Mouse (Mus musculus): ENCODE measurements around the gene Cldn9. TPM values are rescaled to one million over a fixed set of nuclear protein-coding genes. Genes with fewer than 3 reads are reported as not detected.
A peak's percentile ranks its signal among the peaks of the same experiment; 100 is the strongest.

Gene Cldn9
- polyA plus RNA-seq, 1 experiment from 2014 or later: 41.2 TPM

GRCm38 (mm10) chr17:23683226-23683625 is 600 bp downstream of the Cldn9 start:
- H3K4me3 ChIP-seq (replicated peaks; ENCODE audit: low read depth, low read length): peak overlapping the region; percentile 33
- H3K27ac ChIP-seq: peak overlapping the region; percentile 84
- H3K9me3 ChIP-seq (replicated peaks; ENCODE audit: low read length): no peaks in the 10 kb centered on the region
- peak overlapping the region; percentile 54 for H3K4me2 ChIP-seq (ENCODE audit: low read length)
- H3K4me1 ChIP-seq (replicated peaks; ENCODE audit: insufficient read depth, low read length): peaks cover 10% of the 10 kb centered on the region; the same call in 1 of the 2 replicates
- no peaks in the 10 kb centered on the region for H3K36me3 ChIP-seq (ENCODE audit: insufficient read depth, low read length)
- TF ChIP-seq CTCF (IDR thresholded peaks at IDR 0.05; ENCODE audit: low read depth): no peak
- 7% methylated on average over 15 of the region's 15 CpGs for WGBS
- H3K27me3 ChIP-seq (ENCODE audit: insufficient read depth, low read length): peaks cover 10% of the 10 kb centered on the region; the same call in 1 of the 2 replicates
- ATAC-seq (replicated peaks; ENCODE audit: low FRiP score, low read depth) (0 out of 2 replicates have a peak, but pooled peaks have one; percentile 4), DNase-seq (ENCODE audit: low spot score) (no peak)
- peak overlapping the region; percentile 35 for H3K9ac ChIP-seq (ENCODE audit: low read depth, low read length)

- no peak for TF ChIP-seq CTCF (IDR thresholded peaks at IDR 0.05; ENCODE audit: low read depth)
- Histone ChIP-seq H3K36me3 (ENCODE audit: insufficient read depth, low read length) (no peaks in the 10 kb centered on the region), H3K27ac (peak overlapping the region; percentile 84), H3K9ac (ENCODE audit: low read depth, low read length) (0 out of 2 replicates have a peak overlapping the region, but pooled peaks have one; percentile 35), H3K4me3 (replicated peaks; ENCODE audit: low read depth, low read length) (peak overlapping the region; percentile 33; the same call in 1 of the 2 replicates), H3K9me3 (replicated peaks; ENCODE audit: low read length) (no peaks in the 10 kb centered on the region), H3K4me1 (replicated peaks; ENCODE audit: insufficient read depth, low read length) (peaks cover 10% of the 10 kb centered on the region; the same call in 1 of the 2 replicates), H3K27me3 (ENCODE audit: insufficient read depth, low read length) (peaks cover 10% of the 10 kb centered on the region; the same call in 1 of the 2 replicates), H3K4me2 (ENCODE audit: low read length) (peak overlapping the region; percentile 54)
- DNase-seq (ENCODE audit: low spot score) (no peak), ATAC-seq (replicated peaks; ENCODE audit: low FRiP score, low read depth) (no peak)
- WGBS: 39% methylated on average over 3 of the region's 3 CpGs
Observed at GRCm38 (mm10) chr17:23682530-23682929, 1.3 kb downstream of the Cldn9 start.

- Histone ChIP-seq H3K27ac (peak overlapping the region; percentile 84), H3K27me3 (ENCODE audit: insufficient read depth, low read length) (peaks cover 10% of the 10 kb centered on the region; the same call in 1 of the 2 replicates)
- WGBS: 25% methylated on average over 4 of the region's 4 CpGs
Observed at GRCm38 (mm10) chr17:23682092-23682491, 1.7 kb downstream of the Cldn9 start.

GRCm38 (mm10) chr17:23681086-23681485 is 2.7 kb downstream of the Cldn9 start:
- no peaks in the 10 kb centered on the region for H3K9me3 ChIP-seq (replicated peaks; ENCODE audit: low read length)
- H3K27me3 ChIP-seq (ENCODE audit: insufficient read depth, low read length): peaks cover 10% of the 10 kb centered on the region; the same call in 1 of the 2 replicates
- peaks cover 16% of the 10 kb centered on the region; the same call in 1 of the 2 replicates for H3K4me1 ChIP-seq (replicated peaks; ENCODE audit: insufficient read depth, low read length)
- no peak overlapping the region for H3K4me3 ChIP-seq (replicated peaks; ENCODE audit: low read depth, low read length)
- H3K9ac ChIP-seq (ENCODE audit: low read depth, low read length): 0 out of 2 replicates have a peak overlapping the region, but pooled peaks have one; percentile 18
- TF ChIP-seq CTCF (IDR thresholded peaks at IDR 0.05; ENCODE audit: low read depth): no peak
- H3K27ac ChIP-seq: peak overlapping the region; percentile 84
- 49% methylated on average over 10 of the region's 10 CpGs for WGBS
- H3K4me2 ChIP-seq (ENCODE audit: low read length): peak overlapping the region; percentile 54
- no peak for DNase-seq (ENCODE audit: low spot score)
- H3K36me3 ChIP-seq (ENCODE audit: insufficient read depth, low read length): no peaks in the 10 kb centered on the region
- 0 out of 2 replicates have a peak, but pooled peaks have one; percentile 12 for ATAC-seq (replicated peaks; ENCODE audit: low FRiP score, low read depth)

More at GRCm38 (mm10) chr17:23682092-23682491, 1.7 kb downstream of the Cldn9 start:
- Histone ChIP-seq H3K9ac (ENCODE audit: low read depth, low read length) (no peak overlapping the region), H3K4me2 (ENCODE audit: low read length) (peak overlapping the region; percentile 54), H3K9me3 (replicated peaks; ENCODE audit: low read length) (no peaks in the 10 kb centered on the region), H3K4me3 (replicated peaks; ENCODE audit: low read depth, low read length) (no peak overlapping the region), H3K4me1 (replicated peaks; ENCODE audit: insufficient read depth, low read length) (peaks cover 10% of the 10 kb centered on the region; the same call in 1 of the 2 replicates), H3K36me3 (ENCODE audit: insufficient read depth, low read length) (no peaks in the 10 kb centered on the region)
- TF ChIP-seq CTCF (IDR thresholded peaks at IDR 0.05; ENCODE audit: low read depth): no peak
- DNase-seq (ENCODE audit: low spot score) (no peak), ATAC-seq (replicated peaks; ENCODE audit: low FRiP score, low read depth) (peak; percentile 60)

GRCm38 (mm10) chr17:23680336-23680735 is 3.5 kb downstream of the Cldn9 start:
- Histone ChIP-seq H3K36me3 (ENCODE audit: insufficient read depth, low read length) (no peaks in the 10 kb centered on the region), H3K4me2 (ENCODE audit: low read length) (peak overlapping the region; percentile 60), H3K4me1 (replicated peaks; ENCODE audit: insufficient read depth, low read length) (peaks cover 23% of the 10 kb centered on the region), H3K9ac (ENCODE audit: low read depth, low read length) (no peak overlapping the region), H3K4me3 (replicated peaks; ENCODE audit: low read depth, low read length) (peak overlapping the region; percentile 38; the same call in 1 of the 2 replicates), H3K27ac (peak overlapping the region; percentile 60), H3K9me3 (replicated peaks; ENCODE audit: low read length) (no peaks in the 10 kb centered on the region), H3K27me3 (ENCODE audit: insufficient read depth, low read length) (peaks cover 10% of the 10 kb centered on the region; the same call in 1 of the 2 replicates)
- 67% methylated on average over 9 of the region's 9 CpGs for WGBS
- ATAC-seq (replicated peaks; ENCODE audit: low FRiP score, low read depth): no peak
- TF ChIP-seq CTCF (IDR thresholded peaks at IDR 0.05; ENCODE audit: low read depth): no peak
- no peak for DNase-seq (ENCODE audit: low spot score)

- Histone ChIP-seq H3K4me1 (replicated peaks; ENCODE audit: insufficient read depth, low read length) (peaks cover 33% of the 10 kb centered on the region), H3K36me3 (ENCODE audit: insufficient read depth, low read length) (no peaks in the 10 kb centered on the region), H3K9me3 (replicated peaks; ENCODE audit: low read length) (no peaks in the 10 kb centered on the region), H3K27ac (peak within 1 kb of the TSS; percentile 60), H3K4me3 (replicated peaks; ENCODE audit: low read depth, low read length) (peak within 1 kb of the TSS; percentile 38), H3K9ac (ENCODE audit: low read depth, low read length) (peak within 1 kb of the TSS; percentile 57), H3K4me2 (ENCODE audit: low read length) (peak within 1 kb of the TSS; percentile 60), H3K27me3 (ENCODE audit: insufficient read depth, low read length) (peaks cover 10% of the 10 kb centered on the region; the same call in 1 of the 2 replicates)
- no peak for TF ChIP-seq CTCF (IDR thresholded peaks at IDR 0.05; ENCODE audit: low read depth)
- WGBS: 3% methylated on average over 38 of the region's 38 CpGs
- ATAC-seq (replicated peaks; ENCODE audit: low FRiP score, low read depth) (no peak), DNase-seq (ENCODE audit: low spot score) (no peak)
Observed at GRCm38 (mm10) chr17:23679127-23679835, 4.5 kb downstream of the Cldn9 start, which contains the start of gene Cldn6. Cldn6 (plus strand) TSS chr17:23679249.

All from kidney, postnatal 0 days (tissue).